In the genomic region with DNA sequence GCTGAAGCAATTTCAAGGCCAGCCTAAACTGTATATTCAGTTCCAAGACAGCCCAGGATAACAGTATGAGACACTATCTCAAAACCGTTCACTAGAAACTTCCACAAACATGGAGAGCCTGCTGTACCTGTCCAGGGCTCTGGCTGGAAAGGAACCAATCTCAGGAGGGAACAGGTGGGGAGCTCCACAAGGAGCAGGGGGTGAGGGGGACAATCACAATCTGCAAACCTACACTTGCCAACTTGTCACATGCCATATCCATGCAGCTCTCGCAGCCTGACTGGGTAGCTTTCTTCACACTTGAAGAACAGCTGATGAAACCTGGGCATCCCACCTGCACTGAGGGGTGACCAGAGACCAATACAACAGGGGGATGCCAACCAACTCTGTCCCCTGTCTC, we compare ENCODE assay signal across 13 mouse cellular contexts.
"Had no signal": no experiment of that assay in that cellular context is flagged by ENCODE, and none has a peak within 500 bp of the region (broad histone marks: within the 10 kb centered on the region; RNA-seq: fewer than 3 reads in every experiment).

No protein-coding gene starts in this region.

- DNase-seq: kidney, postnatal 25 days; layer of hippocampus, adult 9-11 months; layer of hippocampus, postnatal 36 days; liver; lung, adult 18-20 months; lung, postnatal 4 days; right cerebral cortex, postnatal 14 days; thymus, postnatal 4 days had no signal

- ATAC-seq: midbrain, embryonic 15.5 days had no signal

- H3K27me3 ChIP-seq: limb, embryonic 12.5 days; megakaryocyte, embryonic 14.5 days; midbrain, embryonic 15.5 days; neural tube, embryonic 13.5 days had no signal

- H3K9me3 ChIP-seq: limb, embryonic 12.5 days; megakaryocyte, embryonic 14.5 days; midbrain, embryonic 15.5 days; neural tube, embryonic 13.5 days had no signal

- H3K27ac ChIP-seq: limb, embryonic 12.5 days; liver, embryonic 14.5 days; midbrain, embryonic 15.5 days; neural tube, embryonic 13.5 days had no signal

- H3K4me1 ChIP-seq: limb, embryonic 12.5 days; midbrain, embryonic 15.5 days; neural tube, embryonic 13.5 days had no signal

- H3K4me3 ChIP-seq: limb, embryonic 12.5 days; megakaryocyte, embryonic 14.5 days; midbrain, embryonic 15.5 days; neural tube, embryonic 13.5 days had no signal
